Mouse (Mus musculus) ovary, postnatal 14 days (tissue): Measurements from ENCODE around the gene Ubash3b.

ENCODE experiments used
- DNase-seq: peaks from one replicate; pipeline ENCODE4 v3.0.0; 2022; ENCODE audit warnings: low spot score

Gene Ubash3b

GRCm38 (mm10) chr9:40991511-40991910 lies 170.0 kb downstream of the Ubash3b start:
- no peak for DNase-seq

GRCm38 (mm10) chr9:40989940-40990588 lies 171.4 kb downstream of the Ubash3b start:
- DNase-seq, result peak; percentile 61

- DNase-seq, result no peak
These were observed 177.2 kb downstream of the Ubash3b start for GRCm38 (mm10) chr9:40984313-40984712.

- no peak for DNase-seq
These were observed 177.7 kb downstream of the Ubash3b start for GRCm38 (mm10) chr9:40983758-40984157.

- DNase-seq, result no peak
These were observed 179.0 kb downstream of the Ubash3b start for GRCm38 (mm10) chr9:40982480-40982879.

- no peak for DNase-seq
These were observed 187.3 kb downstream of the Ubash3b start for GRCm38 (mm10) chr9:40974042-40974801.

GRCm38 (mm10) chr9:40964418-40964714 lies 197.1 kb downstream of the Ubash3b start:
- no peak for DNase-seq

- DNase-seq, result no peak
These were observed 197.7 kb downstream of the Ubash3b start, which contains the start of gene Jhy for GRCm38 (mm10) chr9:40963586-40964417. TSS of gene Jhy (minus strand) at chr9:40964118.

GRCm38 (mm10) chr9:40961401-40961800 lies 200.1 kb downstream of the Ubash3b start:
- DNase-seq, result no peak
